Mouse (Mus musculus): ENCODE data around the gene Dhrs3.

The Dhrs3 gene

DNA sequence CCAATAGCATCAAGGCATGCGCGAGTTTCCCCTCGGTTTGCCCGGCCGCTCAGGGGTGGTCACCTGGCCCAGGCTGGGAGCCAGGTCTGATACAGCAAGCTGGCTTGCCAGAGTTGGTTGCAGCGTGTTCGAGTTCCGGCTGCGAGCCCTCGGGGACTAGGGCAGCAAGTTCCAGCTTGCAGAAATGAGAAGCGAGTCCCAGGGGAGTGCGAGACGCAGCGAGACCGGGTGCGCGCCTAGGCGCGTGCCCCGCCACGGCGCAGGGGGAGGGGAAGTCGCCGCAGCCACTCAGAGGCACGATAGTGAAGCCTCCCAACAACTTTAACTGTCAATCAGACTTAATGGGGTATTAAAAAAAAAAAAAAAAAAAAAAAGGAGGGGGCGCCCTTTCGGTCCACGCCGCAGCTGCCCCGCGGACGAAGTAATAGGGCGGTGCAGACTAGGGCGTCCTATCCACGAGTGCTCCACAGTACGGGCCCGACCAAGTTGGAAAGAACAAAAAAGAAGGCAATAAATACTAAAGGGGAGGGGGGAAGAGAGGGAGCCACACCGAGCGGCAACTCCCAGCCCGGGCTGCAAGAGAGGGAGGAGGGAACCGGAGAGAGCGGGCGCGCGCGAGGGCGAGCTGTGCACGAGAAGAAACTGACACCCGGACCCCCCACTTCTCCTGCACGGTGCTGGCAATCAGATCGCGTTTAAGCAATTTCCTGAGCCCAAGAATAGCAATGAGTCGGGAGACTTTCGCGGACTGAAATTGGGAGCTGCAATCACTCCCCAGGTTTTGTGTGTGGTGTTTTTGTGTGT, at the start of gene Dhrs3:
Gene Dhrs3 (plus strand): TSS at position 695 of the 804 bp plus-strand sequence.
- peak; percentile 85 for DNase-seq (ENCODE audit: low spot score in 2 of 2)

GRCm38 (mm10) chr4:144861756-144862505, 30.7 kb upstream of the Dhrs3 start:
- DNase-seq (ENCODE audit: low spot score in 2 of 2) = no peak

- DNase-seq (ENCODE audit: low spot score in 2 of 2) = no peak
These were observed 24.7 kb upstream of the Dhrs3 start for GRCm38 (mm10) chr4:144867926-144868325.

GRCm38 (mm10) chr4:144868584-144868983, 24.0 kb upstream of the Dhrs3 start:
- no peak for DNase-seq (ENCODE audit: low spot score in 2 of 2)

DNA sequence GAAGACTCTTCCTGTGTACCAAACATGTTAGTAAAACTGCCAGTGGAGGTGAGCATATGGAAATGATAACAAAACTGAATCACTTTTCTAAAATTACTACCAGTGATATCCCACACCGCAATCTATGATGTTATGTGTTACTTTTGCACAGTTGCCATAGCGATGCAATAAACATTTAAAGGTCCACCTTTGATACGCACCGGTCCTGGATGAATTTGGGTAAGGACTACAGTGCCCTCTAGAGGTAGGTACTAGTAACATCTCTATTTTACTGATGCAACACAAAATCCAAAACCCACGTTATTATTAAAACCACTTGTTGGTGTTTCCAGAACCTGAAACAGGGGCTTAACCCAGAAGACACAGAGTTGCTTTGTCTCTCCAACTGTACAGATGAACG, 19.7 kb upstream of the Dhrs3 start:
- no peak for DNase-seq (ENCODE audit: low spot score in 2 of 2)

GRCm38 (mm10) chr4:144875576-144876093, 17.0 kb upstream of the Dhrs3 start:
- DNase-seq (ENCODE audit: low spot score in 2 of 2) = no peak

DNA sequence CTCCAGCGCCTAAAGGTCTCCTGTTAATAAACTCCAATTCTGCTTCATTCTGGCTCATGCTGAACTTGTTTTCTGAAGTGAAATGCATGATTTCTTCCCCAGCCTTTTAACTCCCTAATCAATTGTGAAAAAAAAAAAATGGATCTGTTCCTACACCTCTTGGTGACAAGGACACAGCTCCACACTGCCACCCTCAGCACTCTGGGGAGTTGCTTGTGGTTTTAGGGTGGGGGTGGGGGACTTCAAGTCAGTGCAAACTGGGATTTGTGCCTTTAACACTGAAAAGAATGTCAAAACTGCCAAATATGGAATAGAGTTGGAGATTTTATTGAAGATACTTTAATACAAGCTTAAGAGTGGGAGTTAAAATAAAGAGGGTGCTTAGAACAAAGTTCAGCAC, 13.1 kb upstream of the Dhrs3 start:
- no peak for DNase-seq (ENCODE audit: low spot score in 2 of 2)

GRCm38 (mm10) chr4:144881376-144881775, 11.3 kb upstream of the Dhrs3 start:
- DNase-seq (ENCODE audit: low spot score in 2 of 2) = no peak

DNA sequence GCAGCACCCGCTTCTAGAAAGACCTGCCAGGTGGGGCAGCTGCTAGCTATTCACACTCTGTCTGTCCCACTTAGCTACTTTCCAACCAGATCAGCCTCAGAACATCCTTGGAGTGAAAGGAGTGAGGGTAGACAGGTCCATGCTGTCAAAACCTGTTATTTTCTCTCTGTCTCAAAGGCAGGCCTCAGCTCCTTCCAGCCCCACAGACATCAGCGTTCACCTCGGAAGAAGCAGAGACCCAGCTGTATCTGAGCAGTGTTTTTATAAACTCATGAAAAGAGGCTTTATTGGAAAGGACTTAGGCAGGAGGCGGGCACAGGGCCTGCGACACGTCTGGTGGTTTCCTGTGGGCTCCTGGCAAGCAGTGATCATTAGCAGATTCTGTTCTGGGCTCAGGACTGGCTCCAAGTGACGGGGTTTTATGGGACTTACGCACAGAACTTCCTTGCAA, 9.7 kb upstream of the Dhrs3 start:
- DNase-seq (ENCODE audit: low spot score in 2 of 2) = peak; percentile 74 to 81

DNA sequence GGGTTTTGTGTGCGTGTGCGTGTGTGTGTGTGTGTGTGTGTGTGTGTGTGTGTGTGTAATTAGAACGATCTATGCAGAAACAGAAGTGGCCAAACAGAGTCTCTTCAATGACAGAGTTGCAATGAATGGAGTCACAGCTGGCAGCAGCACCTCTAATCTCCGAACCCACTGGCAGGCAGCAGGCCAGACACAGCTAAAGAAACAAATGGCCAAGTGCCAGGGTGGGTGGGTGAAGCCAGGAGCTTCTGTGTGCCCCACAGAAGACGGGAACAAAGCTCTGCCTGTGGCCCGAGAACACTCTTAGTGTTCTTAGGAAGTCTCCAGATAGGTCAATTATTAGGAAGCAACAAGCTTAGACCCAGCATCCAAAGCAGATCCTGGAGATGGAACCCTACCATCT, 6.2 kb upstream of the Dhrs3 start:
- peak; percentile 88 to 91 for DNase-seq (ENCODE audit: low spot score in 2 of 2)

- DNase-seq (ENCODE audit: low spot score in 2 of 2) = peak in 1 of 2 experiments; percentile 41
These were observed 3.9 kb upstream of the Dhrs3 start for GRCm38 (mm10) chr4:144888750-144889149.

GRCm38 (mm10) chr4:144889505-144890301, 2.9 kb upstream of the Dhrs3 start:
- no peak for DNase-seq (ENCODE audit: low spot score in 2 of 2)

GRCm38 (mm10) chr4:144890690-144891120, 1.9 kb upstream of the Dhrs3 start:
- peak; percentile 79 to 81 for DNase-seq (ENCODE audit: low spot score in 2 of 2)

- DNase-seq (ENCODE audit: low spot score in 2 of 2) = peak; percentile 38 to 45
These were observed 1.4 kb upstream of the Dhrs3 start for GRCm38 (mm10) chr4:144891121-144891711.

- no peak for DNase-seq (ENCODE audit: low spot score in 2 of 2)
These were observed 889 bp upstream of the Dhrs3 start for GRCm38 (mm10) chr4:144891743-144892132.

DNA sequence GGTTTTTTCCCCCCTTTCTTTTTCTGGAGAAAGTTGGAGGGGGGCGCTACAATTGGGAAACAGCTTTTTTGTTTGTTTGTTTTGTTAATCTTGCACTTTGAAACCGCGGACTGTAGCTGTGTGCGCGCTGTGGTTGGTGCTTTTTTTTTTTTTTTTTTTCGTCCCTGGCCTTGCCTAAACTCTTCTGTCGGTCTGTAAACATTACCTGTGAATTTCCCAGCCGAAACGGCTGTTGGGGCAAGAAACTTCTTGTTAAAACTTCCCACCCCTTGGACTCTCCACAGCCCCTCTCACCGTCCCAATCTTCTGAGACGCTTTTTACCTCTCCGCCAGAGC, 278 bp downstream of the Dhrs3 start:
- no peak for DNase-seq (ENCODE audit: low spot score in 2 of 2)

GRCm38 (mm10) chr4:144893561-144894486, 1.2 kb downstream of the Dhrs3 start:
- DNase-seq (ENCODE audit: low spot score in 2 of 2) = peak in 1 of 2 experiments; percentile 37

GRCm38 (mm10) chr4:144894487-144895210, 2.0 kb downstream of the Dhrs3 start:
- DNase-seq (ENCODE audit: low spot score in 2 of 2) = peak in 1 of 2 experiments; percentile 29

GRCm38 (mm10) chr4:144895211-144895590, 2.6 kb downstream of the Dhrs3 start:
- DNase-seq (ENCODE audit: low spot score in 2 of 2) = peak in 1 of 2 experiments; percentile 29

DNA sequence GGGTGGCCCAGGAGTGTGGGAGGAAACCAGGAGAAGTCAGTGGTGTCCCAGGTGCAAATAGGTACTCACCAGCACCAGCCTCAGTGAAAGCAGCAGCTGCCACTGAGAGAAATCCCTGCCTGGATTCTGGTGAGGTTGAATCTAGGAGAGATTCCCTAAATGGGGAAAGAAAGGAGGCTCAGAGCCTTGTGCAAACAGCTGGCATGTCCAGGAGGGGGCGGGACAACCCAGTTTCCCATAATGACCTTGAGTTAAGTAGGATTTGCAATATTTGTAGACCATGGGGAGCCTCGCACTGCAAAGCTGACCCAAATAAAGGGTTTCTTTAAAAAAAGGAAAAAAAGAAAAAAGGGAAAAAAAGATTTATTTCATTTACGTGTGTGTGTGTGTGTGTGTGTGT, 3.7 kb downstream of the Dhrs3 start:
- peak in 1 of 2 experiments; percentile 30 for DNase-seq (ENCODE audit: low spot score in 2 of 2)
